Comparison of ENCODE assay signal across 8 mouse cellular contexts in genomic region chr11:78536690-78537084, GRCm38 (mm10). TPM values are rescaled to one million over a fixed set of nuclear protein-coding genes. Genes with fewer than 3 reads are reported as not detected.
DNase-seq lines count a peak whose midpoint lies in the region; ATAC-seq and TF ChIP-seq lines count a peak whose summit lies in the region.

No protein-coding gene starts in this region.

- peak overlapping the region; percentile 83 for H3K4me2 ChIP-seq in heart, embryonic 15.5 days
- H3K4me2 ChIP-seq in forebrain, embryonic 16.5 days (ENCODE audit: low read length) = peak overlapping the region; percentile 88

- peak overlapping the region; percentile 77 for H3K9ac ChIP-seq in heart, embryonic 15.5 days
- peak overlapping the region; percentile 87 for H3K9ac ChIP-seq in ES-E14 (ENCODE audit: insufficient read depth, low read depth, low read length, poor library complexity, severe bottlenecking)
- peak overlapping the region; percentile 75 for H3K9ac ChIP-seq in forebrain, embryonic 16.5 days (replicated peaks; ENCODE audit: low read depth, low read length)

- peaks cover 67% of the 10 kb centered on the region for H3K79me2 ChIP-seq in macrophage (ENCODE audit: inconsistent target)

- H3K27me3 ChIP-seq in heart, embryonic 15.5 days = no peaks in the 10 kb centered on the region
- no peaks in the 10 kb centered on the region for H3K27me3 ChIP-seq in forebrain, embryonic 16.5 days (replicated peaks; ENCODE audit: control insufficient read depth, insufficient read depth, low read length)

- peak overlapping the region; percentile 94 for H3K4me3 ChIP-seq in heart, embryonic 15.5 days
- H3K4me3 ChIP-seq in ES-E14 (ENCODE audit: insufficient read depth in 1 of 2, low read depth in 1 of 2, low read length in 2 of 2, poor library complexity in 1 of 2, severe bottlenecking in 1 of 2) (peak overlapping the region; percentile 83), macrophage (ENCODE audit: inconsistent target) (peak overlapping the region; percentile 93)
- H3K4me3 ChIP-seq in forebrain, embryonic 16.5 days (replicated peaks; ENCODE audit: low read length) = peak overlapping the region; percentile 69

- peaks cover 22% of the 10 kb centered on the region for H3K4me1 ChIP-seq in heart, embryonic 15.5 days (replicated peaks)
- H3K4me1 ChIP-seq in ES-E14 (ENCODE audit: control insufficient read depth in 2 of 2, insufficient read depth in 2 of 2, low read length in 2 of 2, poor library complexity in 1 of 2) = 0 out of 4 replicates have a peak, but pooled peaks cover 0 to 2% of the 10 kb centered on the region in 2 experiments
- H3K4me1 ChIP-seq in forebrain, embryonic 16.5 days (replicated peaks; ENCODE audit: control insufficient read depth, insufficient read depth, low read length) = peaks cover 26% of the 10 kb centered on the region

- H3K36me3 ChIP-seq in heart, embryonic 15.5 days = peaks cover 33% of the 10 kb centered on the region
- H3K36me3 ChIP-seq in ES-E14 (ENCODE audit: control insufficient read depth, insufficient read depth, low read length, poor library complexity, severe bottlenecking) (peaks cover 17% of the 10 kb centered on the region), macrophage (ENCODE audit: inconsistent target) (peaks cover 29% of the 10 kb centered on the region)
- H3K36me3 ChIP-seq in forebrain, embryonic 16.5 days (ENCODE audit: control insufficient read depth, insufficient read depth) = peaks cover 10% of the 10 kb centered on the region

- H3K27ac ChIP-seq in heart, embryonic 15.5 days = peak overlapping the region; percentile 89
- H3K27ac ChIP-seq in ES-E14 (ENCODE audit: insufficient read depth, low read depth, low read length, poor library complexity, severe bottlenecking) = no peak overlapping the region
- H3K27ac ChIP-seq in forebrain, embryonic 16.5 days (ENCODE audit: low read length) = peak overlapping the region; percentile 87
- H3K27ac ChIP-seq in macrophage = peak overlapping the region; percentile 82

- ATAC-seq in heart, embryonic 15.5 days (replicated peaks; ENCODE audit: insufficient number of reproducible peaks, insufficient read depth, low FRiP score, low read depth) = no peak
- ATAC-seq in forebrain, embryonic 16.5 days = peak; percentile 5; the same call in 1 of the 2 replicates

- DNase-seq in heart, adult 8-10 months (ENCODE audit: low spot score) = no peak
- no peak for DNase-seq in ES-E14 (ENCODE audit: low read depth, low spot score)
- no peak for DNase-seq in Muller cell, postnatal 12 days (ENCODE audit: inconsistent ontology term)
- no peak for DNase-seq in gastrocnemius, postnatal 25 days
- no peak for DNase-seq in urinary bladder, postnatal 10 days (ENCODE audit: low spot score)

- H3K9me3 ChIP-seq in heart, embryonic 15.5 days (replicated peaks) = no peaks in the 10 kb centered on the region
- no peaks in the 10 kb centered on the region for H3K9me3 ChIP-seq in ES-E14 (ENCODE audit: control insufficient read depth, insufficient read depth, low read depth, low read length)
- H3K9me3 ChIP-seq in forebrain, embryonic 16.5 days (ENCODE audit: control insufficient read depth, low read length) = no peaks in the 10 kb centered on the region

- in situ Hi-C loops in ES-E14 (cut with MboI; ENCODE audit: low sequenced_read_pairs in 2 of 2, unreplicated experiment in 2 of 2) = no loop called here

- 2% methylated on average over 14 of the region's 14 CpGs for WGBS in heart, embryonic 15.5 days
- WGBS in forebrain, embryonic 16.5 days = 2% methylated on average over 14 of the region's 14 CpGs
- WGBS in macrophage (ENCODE audit: missing documents) = 2% methylated on average over 14 of the region's 14 CpGs

TF ChIP-seq in ES-E14, 5 proteins besides CTCF, POLR2A, EP300 and RAD21:
- no peak for TF ChIP-seq MAFK (IDR thresholded peaks at IDR 0.05; ENCODE audit: insufficient read depth, low read depth, low read length)
- no peak for TF ChIP-seq HCFC1 (IDR thresholded peaks at IDR 0.05; ENCODE audit: borderline replicate concordance, insufficient read depth, low read length)
- no peak for TF ChIP-seq ZNF384 (IDR thresholded peaks at IDR 0.05; ENCODE audit: low read depth, low read length)
- no peak for TF ChIP-seq ZC3H11A (IDR thresholded peaks at IDR 0.05; ENCODE audit: borderline replicate concordance, low read depth, low read length)
- TF ChIP-seq CHD2 (IDR thresholded peaks at IDR 0.05; ENCODE audit: low read depth, low read length) = no peak

RNA-seq across cellular contexts. Expression of gene Ift20, which starts 0.5 kb away (rescaled TPM):
- polyA plus RNA-seq in heart, embryonic 15.5 days (2015; fragmentation: Nextera tagmentation; extraction: Ambion mirVana) = 97.5 and 106 TPM in 2 replicates
- total RNA-seq in heart, adult 8-10 months (2022) = 10 to 100 TPM; 30.3 to 36.6 (median 35.8) TPM
- total RNA-seq in ES-E14 (2012; rRNA removed) = 45.8 and 59.2 TPM in 2 replicates
- 111 and 117 TPM in 2 replicates for polyA plus RNA-seq in forebrain, embryonic 16.5 days (2015; fragmentation: Nextera tagmentation; extraction: Ambion mirVana)
- 10 to 100 TPM in 22 of 26 experiments, 1 to 10 TPM in 4; 4.9 to 37.7 (median 18.5) TPM for total RNA-seq in macrophage (2018; cell fraction: chromatin; rRNA removed)
- 10 to 100 TPM; 35.2 to 57.9 (median 44.7) TPM for total RNA-seq in macrophage (2018; cell fraction: cytosol; rRNA removed)
- total RNA-seq in macrophage (2018; cell fraction: nucleus; rRNA removed) = 10 to 100 TPM in 25 of 26 experiments, 1 to 10 TPM in 1; 8.2 to 38.0 (median 20.2) TPM
- polyA plus RNA-seq in macrophage (2018) = 49.9 to 68.6 TPM (median 62.9 TPM) in 3 replicates
- 10 to 100 TPM; 21.4 to 21.7 TPM for total RNA-seq in gastrocnemius, postnatal 25 days (2021)

RNA-seq across cellular contexts. Expression of gene Tnfaip1, which starts 0.6 kb away (rescaled TPM):
- 63.7 and 73.0 TPM in 2 replicates for polyA plus RNA-seq in heart, embryonic 15.5 days (2015; fragmentation: Nextera tagmentation; extraction: Ambion mirVana)
- total RNA-seq in heart, adult 8-10 months (2022) = 10 to 100 TPM; 33.8 to 41.8 (median 37.6) TPM
- 18.0 and 28.3 TPM in 2 replicates for total RNA-seq in ES-E14 (2012; rRNA removed)
- 71.5 and 71.8 TPM in 2 replicates for polyA plus RNA-seq in forebrain, embryonic 16.5 days (2015; fragmentation: Nextera tagmentation; extraction: Ambion mirVana)
- 10 to 100 TPM; 10.4 to 37.9 (median 21.9) TPM for total RNA-seq in macrophage (2018; cell fraction: chromatin; rRNA removed)
- 10 to 100 TPM; 19.4 to 36.2 (median 31.0) TPM for total RNA-seq in macrophage (2018; cell fraction: cytosol; rRNA removed)
- total RNA-seq in macrophage (2018; cell fraction: nucleus; rRNA removed) = 10 to 100 TPM; 14.1 to 48.3 (median 28.5) TPM
- 24.7 to 34.4 TPM (median 28.0 TPM) in 3 replicates for polyA plus RNA-seq in macrophage (2018)
- 10 to 100 TPM; 35.9 to 38.0 TPM for total RNA-seq in gastrocnemius, postnatal 25 days (2021)

RNA-seq across cellular contexts. Expression of gene Tmem97, which starts 13.9 kb away (rescaled TPM):
- polyA plus RNA-seq in heart, embryonic 15.5 days (2015; fragmentation: Nextera tagmentation; extraction: Ambion mirVana) = 43.8 and 48.7 TPM in 2 replicates
- 1 to 10 TPM; 3.4 to 5.5 (median 4.3) TPM for total RNA-seq in heart, adult 8-10 months (2022)
- total RNA-seq in ES-E14 (2012; rRNA removed) = 248 and 312 TPM in 2 replicates
- polyA plus RNA-seq in forebrain, embryonic 16.5 days (2015; fragmentation: Nextera tagmentation; extraction: Ambion mirVana) = 31.1 and 34.9 TPM in 2 replicates
- 1 to 10 TPM in 17 of 26 experiments, under 1 TPM in 5, not detected in 4; 0.45 to 5.4 (median 1.7) TPM for total RNA-seq in macrophage (2018; cell fraction: chromatin; rRNA removed)
- total RNA-seq in macrophage (2018; cell fraction: cytosol; rRNA removed) = 10 to 100 TPM; 36.4 to 66.1 (median 54.6) TPM
- total RNA-seq in macrophage (2018; cell fraction: nucleus; rRNA removed) = 10 to 100 TPM in 25 of 26 experiments, 1 to 10 TPM in 1; 3.0 to 48.3 (median 24.9) TPM
- polyA plus RNA-seq in macrophage (2018) = 48.9 to 61.4 TPM (median 53.9 TPM) in 3 replicates
- 1 to 10 TPM; 3.2 to 3.7 TPM for total RNA-seq in gastrocnemius, postnatal 25 days (2021)

RNA-seq across cellular contexts. Expression of gene Poldip2, which starts 24.7 kb away (rescaled TPM):
- polyA plus RNA-seq in heart, embryonic 15.5 days (2015; fragmentation: Nextera tagmentation; extraction: Ambion mirVana) = 157 and 162 TPM in 2 replicates
- 100 to 1,000 TPM; 141 to 157 (median 151) TPM for total RNA-seq in heart, adult 8-10 months (2022)
- total RNA-seq in ES-E14 (2012; rRNA removed) = 88.3 and 88.5 TPM in 2 replicates
- 209 and 214 TPM in 2 replicates for polyA plus RNA-seq in forebrain, embryonic 16.5 days (2015; fragmentation: Nextera tagmentation; extraction: Ambion mirVana)
- 100 to 1,000 TPM in 1 of 26 experiments, 10 to 100 TPM in 24, 1 to 10 TPM in 1; 8.1 to 103 (median 39.8) TPM for total RNA-seq in macrophage (2018; cell fraction: chromatin; rRNA removed)
- total RNA-seq in macrophage (2018; cell fraction: cytosol; rRNA removed) = 10 to 100 TPM; 18.5 to 36.7 (median 29.7) TPM
- total RNA-seq in macrophage (2018; cell fraction: nucleus; rRNA removed) = 10 to 100 TPM; 12.7 to 68.8 (median 27.1) TPM
- 31.1 to 47.7 TPM (median 32.4 TPM) in 3 replicates for polyA plus RNA-seq in macrophage (2018)
- 100 to 1,000 TPM in 1 of 2 experiments, 10 to 100 TPM in 1; 97.5 to 106 TPM for total RNA-seq in gastrocnemius, postnatal 25 days (2021)

RNA-seq across cellular contexts. Expression of gene Tmem199, which starts 24.7 kb away (rescaled TPM):
- 36.3 and 37.8 TPM in 2 replicates for polyA plus RNA-seq in heart, embryonic 15.5 days (2015; fragmentation: Nextera tagmentation; extraction: Ambion mirVana)
- 10 to 100 TPM; 11.2 to 12.9 (median 12.5) TPM for total RNA-seq in heart, adult 8-10 months (2022)
- 73.1 and 73.8 TPM in 2 replicates for total RNA-seq in ES-E14 (2012; rRNA removed)
- polyA plus RNA-seq in forebrain, embryonic 16.5 days (2015; fragmentation: Nextera tagmentation; extraction: Ambion mirVana) = 78.8 and 86.3 TPM in 2 replicates
- total RNA-seq in macrophage (2018; cell fraction: chromatin; rRNA removed) = 10 to 100 TPM; 17.1 to 96.8 (median 47.0) TPM
- total RNA-seq in macrophage (2018; cell fraction: cytosol; rRNA removed) = 10 to 100 TPM in 25 of 26 experiments, 1 to 10 TPM in 1; 8.3 to 33.4 (median 30.2) TPM
- total RNA-seq in macrophage (2018; cell fraction: nucleus; rRNA removed) = 100 to 1,000 TPM in 1 of 26 experiments, 10 to 100 TPM in 25; 21.5 to 101 (median 34.7) TPM
- polyA plus RNA-seq in macrophage (2018) = 25.0 to 37.9 TPM (median 35.3 TPM) in 3 replicates
- 10 to 100 TPM; 12.3 to 13.6 TPM for total RNA-seq in gastrocnemius, postnatal 25 days (2021)

Comparison
In these comparisons a context has a peak if more than half of its experiments do, and no peak if none do; other contexts are left out.
1. RNA of gene Tmem97, which starts 13.9 kb away (total RNA-seq): 248 to 312 TPM in ES-E14; 3.4 to 5.5 TPM in heart, adult 8-10 months and 3.2 to 3.7 TPM in gastrocnemius, postnatal 25 days; every median in the first group is over 10 times any median in the second.
2. Peak in every context shown above with its lines, with median percentiles within 50 percentile points of each other: H3K4me3 ChIP-seq and H3K9ac ChIP-seq.